Mouse (Mus musculus): Measurements from ENCODE around the gene Gm21988. TPM values are rescaled to one million over a fixed set of nuclear protein-coding genes. Genes with fewer than 3 reads are reported as not detected.

The Gm21988 gene
- polyA plus RNA-seq, 1 experiment from 2014 or later, result 14.6 TPM

GRCm38 (mm10) chr11:70223724-70224123 is 15.9 kb downstream of the Gm21988 start:
- Histone ChIP-seq H3K4me1 (replicated peaks; ENCODE audit: control insufficient read depth, insufficient read depth, low read length) (peaks cover 44% of the 10 kb centered on the region), H3K4me3 (replicated peaks; ENCODE audit: low read length) (no peak overlapping the region), H3K9me3 (ENCODE audit: control insufficient read depth, low read length) (no peaks in the 10 kb centered on the region), H3K4me2 (ENCODE audit: low read length) (no peak overlapping the region), H3K27ac (ENCODE audit: low read length) (no peak overlapping the region), H3K36me3 (ENCODE audit: control insufficient read depth, insufficient read depth) (no peaks in the 10 kb centered on the region), H3K9ac (replicated peaks; ENCODE audit: low read depth, low read length) (no peak overlapping the region), H3K27me3 (replicated peaks; ENCODE audit: control insufficient read depth, insufficient read depth, low read length) (peaks cover 9% of the 10 kb centered on the region)
- 92% methylated on average over 9 of the region's 9 CpGs for WGBS
- no peak for ATAC-seq

- H3K27ac ChIP-seq (ENCODE audit: low read length), result peak overlapping the region; percentile 79
- WGBS, result 10% methylated on average over 14 of the region's 14 CpGs
Measured at GRCm38 (mm10) chr11:70221603-70222500, 17.8 kb downstream of the Gm21988 start.

GRCm38 (mm10) chr11:70220731-70221602 is 18.7 kb downstream of the Gm21988 start, which contains the start of gene Slc16a13:
Gene Slc16a13, minus strand, starts transcription at chr11:70221064.
- peak within 1 kb of the TSS; percentile 84 for H3K4me2 ChIP-seq (ENCODE audit: low read length)
- peaks cover 9% of the 10 kb centered on the region for H3K27me3 ChIP-seq (replicated peaks; ENCODE audit: control insufficient read depth, insufficient read depth, low read length)
- H3K9me3 ChIP-seq (ENCODE audit: control insufficient read depth, low read length), result no peaks in the 10 kb centered on the region
- peak; percentile 97 for ATAC-seq
- H3K4me3 ChIP-seq (replicated peaks; ENCODE audit: low read length), result peak within 1 kb of the TSS; percentile 68
- peaks cover 28% of the 10 kb centered on the region for H3K4me1 ChIP-seq (replicated peaks; ENCODE audit: control insufficient read depth, insufficient read depth, low read length)
- peaks cover 4% of the 10 kb centered on the region; the same call in 1 of the 2 replicates for H3K36me3 ChIP-seq (ENCODE audit: control insufficient read depth, insufficient read depth)
- peak within 1 kb of the TSS; percentile 91 for H3K27ac ChIP-seq (ENCODE audit: low read length)
- under 1% methylated on average over 28 of the region's 28 CpGs for WGBS
- peak within 1 kb of the TSS; percentile 80 for H3K9ac ChIP-seq (replicated peaks; ENCODE audit: low read depth, low read length)

More at GRCm38 (mm10) chr11:70221603-70222500, 17.8 kb downstream of the Gm21988 start:
- peak overlapping the region; percentile 68 for H3K4me3 ChIP-seq (replicated peaks; ENCODE audit: low read length)
- peaks cover 36% of the 10 kb centered on the region for H3K4me1 ChIP-seq (replicated peaks; ENCODE audit: control insufficient read depth, insufficient read depth, low read length)
- H3K9ac ChIP-seq (replicated peaks; ENCODE audit: low read depth, low read length), result peak overlapping the region; percentile 80
- no peak for ATAC-seq
- peaks cover 4% of the 10 kb centered on the region for H3K27me3 ChIP-seq (replicated peaks; ENCODE audit: control insufficient read depth, insufficient read depth, low read length)
- peak overlapping the region; percentile 84 for H3K4me2 ChIP-seq (ENCODE audit: low read length)
- H3K36me3 ChIP-seq (ENCODE audit: control insufficient read depth, insufficient read depth), result peaks cover 4% of the 10 kb centered on the region; the same call in 1 of the 2 replicates
- no peaks in the 10 kb centered on the region for H3K9me3 ChIP-seq (ENCODE audit: control insufficient read depth, low read length)

- Histone ChIP-seq H3K4me3 (replicated peaks; ENCODE audit: low read length) (peak overlapping the region; percentile 68), H3K9me3 (ENCODE audit: control insufficient read depth, low read length) (no peaks in the 10 kb centered on the region), H3K27ac (ENCODE audit: low read length) (peak overlapping the region; percentile 91), H3K4me1 (replicated peaks; ENCODE audit: control insufficient read depth, insufficient read depth, low read length) (peaks cover 28% of the 10 kb centered on the region), H3K9ac (replicated peaks; ENCODE audit: low read depth, low read length) (peak overlapping the region; percentile 80), H3K4me2 (ENCODE audit: low read length) (peak overlapping the region; percentile 84), H3K27me3 (replicated peaks; ENCODE audit: control insufficient read depth, insufficient read depth, low read length) (peaks cover 15% of the 10 kb centered on the region), H3K36me3 (ENCODE audit: control insufficient read depth, insufficient read depth) (peaks cover 4% of the 10 kb centered on the region; the same call in 1 of the 2 replicates)
- ATAC-seq, result no peak
- under 1% methylated on average over 24 of the region's 24 CpGs for WGBS
Measured at GRCm38 (mm10) chr11:70220323-70220722, 19.3 kb downstream of the Gm21988 start.

GRCm38 (mm10) chr11:70219873-70220272 is 19.8 kb downstream of the Gm21988 start:
- H3K36me3 ChIP-seq (ENCODE audit: control insufficient read depth, insufficient read depth), result peaks cover 4% of the 10 kb centered on the region; the same call in 1 of the 2 replicates
- H3K27me3 ChIP-seq (replicated peaks; ENCODE audit: control insufficient read depth, insufficient read depth, low read length), result peaks cover 20% of the 10 kb centered on the region
- H3K9me3 ChIP-seq (ENCODE audit: control insufficient read depth, low read length), result no peaks in the 10 kb centered on the region
- H3K4me1 ChIP-seq (replicated peaks; ENCODE audit: control insufficient read depth, insufficient read depth, low read length), result peaks cover 29% of the 10 kb centered on the region
- ATAC-seq, result no peak
- H3K27ac ChIP-seq (ENCODE audit: low read length), result peak overlapping the region; percentile 91
- H3K4me2 ChIP-seq (ENCODE audit: low read length), result peak overlapping the region; percentile 84
- H3K4me3 ChIP-seq (replicated peaks; ENCODE audit: low read length), result peak overlapping the region; percentile 68
- H3K9ac ChIP-seq (replicated peaks; ENCODE audit: low read depth, low read length), result peak overlapping the region; percentile 80
- WGBS, result 60% methylated on average over 7 of the region's 7 CpGs

- peak overlapping the region; percentile 84 for H3K4me2 ChIP-seq (ENCODE audit: low read length)
- WGBS, result 91% methylated on average over 15 of the region's 15 CpGs
Measured at GRCm38 (mm10) chr11:70218741-70219470, 20.7 kb downstream of the Gm21988 start.

GRCm38 (mm10) chr11:70218039-70218438 is 21.6 kb downstream of the Gm21988 start:
- Histone ChIP-seq H3K27me3 (replicated peaks; ENCODE audit: control insufficient read depth, insufficient read depth, low read length) (peaks cover 36% of the 10 kb centered on the region), H3K4me2 (ENCODE audit: low read length) (no peak overlapping the region), H3K9me3 (ENCODE audit: control insufficient read depth, low read length) (no peaks in the 10 kb centered on the region), H3K4me1 (replicated peaks; ENCODE audit: control insufficient read depth, insufficient read depth, low read length) (peaks cover 44% of the 10 kb centered on the region), H3K4me3 (replicated peaks; ENCODE audit: low read length) (no peak overlapping the region), H3K36me3 (ENCODE audit: control insufficient read depth, insufficient read depth) (peaks cover 4% of the 10 kb centered on the region; the same call in 1 of the 2 replicates), H3K9ac (replicated peaks; ENCODE audit: low read depth, low read length) (no peak overlapping the region), H3K27ac (ENCODE audit: low read length) (no peak overlapping the region)
- no peak for ATAC-seq
- 92% methylated on average over 4 of the region's 4 CpGs for WGBS

More at GRCm38 (mm10) chr11:70218741-70219470, 20.7 kb downstream of the Gm21988 start:
- peaks cover 39% of the 10 kb centered on the region for H3K4me1 ChIP-seq (replicated peaks; ENCODE audit: control insufficient read depth, insufficient read depth, low read length)
- no peak overlapping the region for H3K9ac ChIP-seq (replicated peaks; ENCODE audit: low read depth, low read length)
- H3K36me3 ChIP-seq (ENCODE audit: control insufficient read depth, insufficient read depth), result peaks cover 4% of the 10 kb centered on the region; the same call in 1 of the 2 replicates
- ATAC-seq, result no peak
- 0 out of 2 replicates have a peak overlapping the region, but pooled peaks have one; percentile 68 for H3K4me3 ChIP-seq (replicated peaks; ENCODE audit: low read length)
- no peak overlapping the region for H3K27ac ChIP-seq (ENCODE audit: low read length)
- no peaks in the 10 kb centered on the region for H3K9me3 ChIP-seq (ENCODE audit: control insufficient read depth, low read length)
- peaks cover 29% of the 10 kb centered on the region for H3K27me3 ChIP-seq (replicated peaks; ENCODE audit: control insufficient read depth, insufficient read depth, low read length)

- Histone ChIP-seq H3K4me1 (replicated peaks; ENCODE audit: control insufficient read depth, insufficient read depth, low read length) (peaks cover 35% of the 10 kb centered on the region), H3K27ac (ENCODE audit: low read length) (no peak overlapping the region), H3K4me2 (ENCODE audit: low read length) (no peak overlapping the region), H3K4me3 (replicated peaks; ENCODE audit: low read length) (no peak overlapping the region), H3K36me3 (ENCODE audit: control insufficient read depth, insufficient read depth) (peaks cover 4% of the 10 kb centered on the region; the same call in 1 of the 2 replicates), H3K27me3 (replicated peaks; ENCODE audit: control insufficient read depth, insufficient read depth, low read length) (peaks cover 44% of the 10 kb centered on the region), H3K9me3 (ENCODE audit: control insufficient read depth, low read length) (no peaks in the 10 kb centered on the region), H3K9ac (replicated peaks; ENCODE audit: low read depth, low read length) (no peak overlapping the region)
- no peak for ATAC-seq
- WGBS, result 69% methylated on average over 3 of the region's 3 CpGs
Measured at GRCm38 (mm10) chr11:70216103-70216502, 23.5 kb downstream of the Gm21988 start.
